Mouse (Mus musculus): ENCODE results near the gene Gm7942. TPM values are rescaled to one million over a fixed set of nuclear protein-coding genes. Genes with fewer than 3 reads are reported as not detected.
"Not testable (repeated sequence)": the region's sequence is repeated elsewhere in the genome, so short reads cannot be mapped to it uniquely, and the experiment has no call there.

The Gm7942 gene
- total RNA-seq (2017), result not detected in 2 replicates

DNA sequence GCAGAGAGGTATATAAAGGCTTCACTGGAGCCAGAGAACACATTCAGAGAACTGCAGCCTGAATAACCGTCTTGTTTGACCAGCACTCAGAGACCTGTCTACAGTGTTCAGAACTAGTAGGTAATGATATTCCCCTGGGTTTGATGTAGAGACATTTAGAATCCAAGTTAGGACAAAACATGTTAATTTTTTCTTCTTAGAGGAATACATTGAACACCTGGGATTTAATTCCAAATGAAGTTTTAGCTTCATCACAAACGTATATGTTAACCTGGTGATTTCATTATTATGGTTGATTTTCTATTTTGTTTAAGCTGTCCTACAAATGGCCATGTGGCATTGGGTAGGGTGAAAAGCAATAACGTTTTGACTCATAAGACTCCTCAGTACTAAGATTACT is at the start of gene Gm7942:
TSS of gene Gm7942 (plus strand) at position 301 of the 400 bp plus-strand sequence.
- ATAC-seq (ENCODE audit: extremely low read depth, insufficient number of reproducible peaks, low FRiP score, poor library complexity, severe bottlenecking), result not testable (repeated sequence)

Other genes with a start within 250 kb of the Gm7942 start
- not detected in 2 replicates for gene Gm3183, start 241.5 kb upstream of the Gm7942 start, total RNA-seq (2017)
- gene Gm6367, start 118.3 kb upstream of the Gm7942 start, total RNA-seq (2017), result not detected in 2 replicates
- gene Gm16513, start 75.7 kb downstream of the Gm7942 start, total RNA-seq (2017), result not detected in 2 replicates
- not detected in 2 replicates for gene Gm10424, start 165.8 kb downstream of the Gm7942 start, total RNA-seq (2017)
- gene Gm3259, start 199.0 kb downstream of the Gm7942 start, total RNA-seq (2017), result 0.25 TPM in 1 of 2 replicates, not detected in the other

All from neutrophil, adult 5-6 weeks (primary cell).